Mouse (Mus musculus) limb, embryonic 14.5 days (tissue): ENCODE measurements at regions not wholly inside any gene's neighbourhood (a gene's known extent, or its start where the extent isn't known, plus 50 kb on each side); places are given as distances from the start of the nearest gene placed in this dataset.

ENCODE experiments used
- ATAC-seq: fragments of 200-750 bp; cut with Nextera tagmentation; 2 replicates; pipeline ENCODE4 v1.8.0; 2017; ENCODE audit warnings: low read depth, moderate number of reproducible peaks, moderate TSS enrichment; ENCODE audit not compliant: low FRiP score
- DNase-seq: peaks from one replicate; pipeline ENCODE4 v3.0.0-alpha.2; 2015; ENCODE audit warnings: low spot score
- H3K27ac ChIP-seq: fragments of 300-500 bp; sonication (generic); replicated peaks from 2 replicates; pipeline ENCODE4 v1.5.1; 2014; ENCODE audit warnings: low read depth, mild to moderate bottlenecking, low read length, moderate library complexity, mixed read lengths
- H3K27me3 ChIP-seq: fragments of 300-500 bp; sonication (generic); 2 replicates; pipeline ENCODE4 v1.6.1; 2014; ENCODE audit warnings: low read length, mixed read lengths; ENCODE audit not compliant: control insufficient read depth, insufficient read depth
- H3K36me3 ChIP-seq: fragments of 300-500 bp; sonication (generic); 2 replicates; pipeline ENCODE4 v1.6.1; 2014; ENCODE audit warnings: mild to moderate bottlenecking, low read length, moderate library complexity, mixed read lengths; ENCODE audit not compliant: control insufficient read depth, insufficient read depth
- H3K4me1 ChIP-seq: fragments of 300-500 bp; sonication (generic); 2 replicates; pipeline ENCODE4 v1.6.1; 2014; ENCODE audit warnings: antibody characterized with exemption, low read length, mixed read lengths; ENCODE audit not compliant: control insufficient read depth, insufficient read depth
- H3K4me2 ChIP-seq: fragments of 300-500 bp; sonication (generic); replicated peaks from 2 replicates; pipeline ENCODE4 v1.6.1; 2014; ENCODE audit warnings: low read depth, mild to moderate bottlenecking, low read length, moderate library complexity; ENCODE audit not compliant: severe bottlenecking
- H3K4me3 ChIP-seq: fragments of 300-500 bp; sonication (generic); replicated peaks from 2 replicates; pipeline ENCODE4 v1.5.1; 2014; ENCODE audit warnings: low read length
- H3K9ac ChIP-seq: fragments of 300-500 bp; sonication (generic); 2 replicates; pipeline ENCODE4 v1.6.1; 2014; ENCODE audit warnings: mild to moderate bottlenecking, low read depth, low read length, moderate library complexity; ENCODE audit not compliant: severe bottlenecking
- H3K9me3 ChIP-seq: fragments of 300-500 bp; sonication (generic); 2 replicates; pipeline ENCODE4 v1.6.1; 2016; ENCODE audit warnings: low read length; ENCODE audit not compliant: control insufficient read depth
- POLR2A ChIP-seq: fragments of 200-500 bp; IDR thresholded peaks from 2 replicates; pipeline ENCODE4 v1.8.0; 2012; ENCODE audit warnings: inconsistent platforms, mild to moderate bottlenecking, moderate library complexity, borderline replicate concordance; ENCODE audit not compliant: insufficient read depth, insufficient read length; ENCODE audit errors: extremely low read depth
- WGBS: fragments of 180-500 bp; shearing (Covaris S2); extraction: QIAGEN DNeasy Blood & Tissue Kit; methylation state at CpG from one replicate; pipeline ENCODE4 v1.1.7; 2014; 5-methylcytosine and 5-hydroxymethylcytosine counted together

DNA sequence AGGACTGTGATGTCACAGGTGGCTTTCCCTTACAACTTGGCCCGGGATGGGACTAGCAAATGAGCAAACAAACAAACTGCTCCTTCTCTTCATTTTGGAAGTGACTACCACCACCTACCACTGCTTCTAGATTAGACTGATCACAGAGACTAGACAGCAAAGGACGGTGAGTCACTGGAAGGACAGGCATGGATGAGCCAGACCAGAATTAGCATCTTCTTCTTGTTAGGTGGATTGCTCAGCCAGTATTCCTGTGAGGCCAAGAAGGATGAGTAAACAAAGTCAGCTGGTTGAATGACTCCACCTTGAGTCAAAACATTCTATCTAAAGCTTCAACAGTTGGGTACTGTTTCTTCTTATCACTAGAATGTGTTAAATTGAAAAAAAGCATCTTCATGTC lies 385.1 kb upstream of the Mon1b start:
- DNase-seq (no peak), ATAC-seq (no peak)
- Histone ChIP-seq H3K4me1 (no peaks in the 10 kb centered on the region), H3K9me3 (no peaks in the 10 kb centered on the region), H3K4me2 (no peak overlapping the region), H3K4me3 (no peak overlapping the region), H3K27me3 (no peaks in the 10 kb centered on the region), H3K36me3 (no peaks in the 10 kb centered on the region), H3K9ac (no peak overlapping the region), H3K27ac (no peak overlapping the region)
- 96% methylated on average over 2 of the region's 2 CpGs for WGBS
- no peak for TF ChIP-seq POLR2A

GRCm38 (mm10) chr8:113254076-113254475 lies 381.3 kb upstream of the Mon1b start:
- ATAC-seq: no peak

GRCm38 (mm10) chr8:113259477-113259876 lies 375.9 kb upstream of the Mon1b start:
- WGBS: 82% methylated on average over 1 of the region's 1 CpGs
- no peaks in the 10 kb centered on the region for H3K4me1 ChIP-seq
- no peak overlapping the region for H3K4me2 ChIP-seq
- H3K27ac ChIP-seq: no peak overlapping the region
- no peaks in the 10 kb centered on the region for H3K36me3 ChIP-seq
- no peaks in the 10 kb centered on the region for H3K9me3 ChIP-seq
- H3K9ac ChIP-seq: no peak overlapping the region
- H3K4me3 ChIP-seq: no peak overlapping the region
- ATAC-seq (no peak), DNase-seq (no peak)
- H3K27me3 ChIP-seq: no peaks in the 10 kb centered on the region
- TF ChIP-seq POLR2A: no peak

More at GRCm38 (mm10) chr8:113254076-113254475, 381.3 kb upstream of the Mon1b start:
- no peaks in the 10 kb centered on the region for H3K36me3 ChIP-seq
- no peak overlapping the region for H3K27ac ChIP-seq
- H3K9me3 ChIP-seq: no peaks in the 10 kb centered on the region
- DNase-seq: peak; percentile 17
- no peak for TF ChIP-seq POLR2A
- no peak overlapping the region for H3K9ac ChIP-seq
- no peak overlapping the region for H3K4me2 ChIP-seq
- no peaks in the 10 kb centered on the region for H3K27me3 ChIP-seq
- WGBS: 47% methylated on average over 5 of the region's 5 CpGs
- no peak overlapping the region for H3K4me3 ChIP-seq
- H3K4me1 ChIP-seq: no peaks in the 10 kb centered on the region

GRCm38 (mm10) chr8:113263296-113263695 lies 372.1 kb upstream of the Mon1b start:
- TF ChIP-seq POLR2A: no peak
- no peaks in the 10 kb centered on the region for H3K9me3 ChIP-seq
- no peaks in the 10 kb centered on the region for H3K36me3 ChIP-seq
- H3K4me1 ChIP-seq: no peaks in the 10 kb centered on the region
- DNase-seq (no peak), ATAC-seq (no peak)
- no peaks in the 10 kb centered on the region for H3K27me3 ChIP-seq
- no peak overlapping the region for H3K4me2 ChIP-seq
- 78% methylated on average over 3 of the region's 3 CpGs for WGBS
- no peak overlapping the region for H3K9ac ChIP-seq
- no peak overlapping the region for H3K27ac ChIP-seq
- no peak overlapping the region for H3K4me3 ChIP-seq

GRCm38 (mm10) chr8:113271262-113271661 lies 364.1 kb upstream of the Mon1b start:
- H3K4me3 ChIP-seq: no peak overlapping the region
- no peak for TF ChIP-seq POLR2A
- no peaks in the 10 kb centered on the region for H3K36me3 ChIP-seq
- H3K4me2 ChIP-seq: no peak overlapping the region
- H3K27me3 ChIP-seq: no peaks in the 10 kb centered on the region
- no peaks in the 10 kb centered on the region for H3K4me1 ChIP-seq
- H3K9ac ChIP-seq: no peak overlapping the region
- no peak overlapping the region for H3K27ac ChIP-seq
- DNase-seq (no peak), ATAC-seq (no peak)
- 91% methylated on average over 4 of the region's 4 CpGs for WGBS
- H3K9me3 ChIP-seq: no peaks in the 10 kb centered on the region

DNA sequence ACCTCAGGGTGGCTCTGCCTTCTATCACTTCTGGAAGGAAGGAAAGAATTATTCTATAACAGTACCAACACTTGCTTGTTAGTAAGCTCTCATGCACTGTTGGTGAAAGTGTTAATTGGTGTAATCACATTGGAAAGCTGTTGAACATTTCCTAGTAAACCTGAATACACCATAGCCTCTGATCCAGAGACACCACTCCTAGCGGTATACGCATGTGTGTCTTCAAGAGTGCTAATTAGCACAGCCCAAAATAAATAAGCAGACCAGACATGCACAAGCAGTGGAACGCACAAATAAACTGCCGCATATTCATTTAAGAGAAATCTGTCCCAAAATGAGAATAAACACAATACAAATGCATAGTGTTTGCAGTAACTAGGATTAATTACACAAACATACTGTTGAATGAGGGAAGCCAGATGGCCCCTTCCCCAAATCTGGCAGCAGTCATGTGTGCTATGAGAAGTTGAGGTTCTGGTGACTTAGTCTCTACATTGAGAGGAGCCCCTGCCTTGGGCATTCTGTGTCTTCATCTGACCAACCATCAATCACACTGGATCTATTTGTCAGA lies 335.0 kb upstream of the Mon1b start:
- ATAC-seq (no peak), DNase-seq (no peak)
- no peak overlapping the region for H3K4me3 ChIP-seq
- TF ChIP-seq POLR2A: no peak
- no peaks in the 10 kb centered on the region for H3K4me1 ChIP-seq
- H3K4me2 ChIP-seq: no peak overlapping the region
- no peak overlapping the region for H3K27ac ChIP-seq
- H3K9ac ChIP-seq: no peak overlapping the region
- H3K9me3 ChIP-seq: no peaks in the 10 kb centered on the region
- no peaks in the 10 kb centered on the region for H3K27me3 ChIP-seq
- H3K36me3 ChIP-seq: no peaks in the 10 kb centered on the region
- 78% methylated on average over 4 of the region's 4 CpGs for WGBS
